Mouse (Mus musculus): Measurements from ENCODE around the gene Gm20388. TPM values are rescaled to one million over a fixed set of nuclear protein-coding genes. Genes with fewer than 3 reads are reported as not detected.

The Gm20388 gene
- total RNA-seq, 2 experiments from 2014 or later: 11.4 to 18.1 TPM

- no peak for ATAC-seq (replicated peaks; ENCODE audit: low FRiP score, low TSS enrichment, poor library complexity, severe bottlenecking)
These were observed 2942.7 kb downstream of the Gm20388 start for GRCm38 (mm10) chr8:122853340-122853771.

- no peak for ATAC-seq (replicated peaks; ENCODE audit: low FRiP score, low TSS enrichment, poor library complexity, severe bottlenecking)
These were observed 2943.7 kb downstream of the Gm20388 start for GRCm38 (mm10) chr8:122854388-122854787.

- no peak for ATAC-seq (replicated peaks; ENCODE audit: low FRiP score, low TSS enrichment, poor library complexity, severe bottlenecking)
These were observed 2944.5 kb downstream of the Gm20388 start for GRCm38 (mm10) chr8:122855123-122855522.

- ATAC-seq (replicated peaks; ENCODE audit: low FRiP score, low TSS enrichment, poor library complexity, severe bottlenecking): no peak
These were observed 2945.6 kb downstream of the Gm20388 start for GRCm38 (mm10) chr8:122856288-122856687.

GRCm38 (mm10) chr8:122859843-122860242 is 2949.2 kb downstream of the Gm20388 start:
- no peak for ATAC-seq (replicated peaks; ENCODE audit: low FRiP score, low TSS enrichment, poor library complexity, severe bottlenecking)

- no peak for ATAC-seq (replicated peaks; ENCODE audit: low FRiP score, low TSS enrichment, poor library complexity, severe bottlenecking)
These were observed 2954.1 kb downstream of the Gm20388 start for GRCm38 (mm10) chr8:122864719-122865129.

- ATAC-seq (replicated peaks; ENCODE audit: low FRiP score, low TSS enrichment, poor library complexity, severe bottlenecking): peak; percentile 32
These were observed 2954.8 kb downstream of the Gm20388 start for GRCm38 (mm10) chr8:122865441-122865840.

GRCm38 (mm10) chr8:122866231-122866630 is 2955.6 kb downstream of the Gm20388 start:
- ATAC-seq (replicated peaks; ENCODE audit: low FRiP score, low TSS enrichment, poor library complexity, severe bottlenecking): no peak

- ATAC-seq (replicated peaks; ENCODE audit: low FRiP score, low TSS enrichment, poor library complexity, severe bottlenecking): no peak
These were observed 2957.3 kb downstream of the Gm20388 start for GRCm38 (mm10) chr8:122867982-122868381.

GRCm38 (mm10) chr8:122870377-122870863 is 2959.8 kb downstream of the Gm20388 start:
- ATAC-seq (replicated peaks; ENCODE audit: low FRiP score, low TSS enrichment, poor library complexity, severe bottlenecking): peak; percentile 74

GRCm38 (mm10) chr8:122871663-122872062 is 2961.0 kb downstream of the Gm20388 start:
- peak; percentile 72 for ATAC-seq (replicated peaks; ENCODE audit: low FRiP score, low TSS enrichment, poor library complexity, severe bottlenecking)

GRCm38 (mm10) chr8:122873171-122873570 is 2962.5 kb downstream of the Gm20388 start:
- no peak for ATAC-seq (replicated peaks; ENCODE audit: low FRiP score, low TSS enrichment, poor library complexity, severe bottlenecking)

GRCm38 (mm10) chr8:122875186-122875585 is 2964.5 kb downstream of the Gm20388 start:
- no peak for ATAC-seq (replicated peaks; ENCODE audit: low FRiP score, low TSS enrichment, poor library complexity, severe bottlenecking)

- no peak for ATAC-seq (replicated peaks; ENCODE audit: low FRiP score, low TSS enrichment, poor library complexity, severe bottlenecking)
These were observed 2967.6 kb downstream of the Gm20388 start for GRCm38 (mm10) chr8:122878231-122878630.

GRCm38 (mm10) chr8:122880302-122880701 is 2969.7 kb downstream of the Gm20388 start:
- ATAC-seq (replicated peaks; ENCODE audit: low FRiP score, low TSS enrichment, poor library complexity, severe bottlenecking): no peak

GRCm38 (mm10) chr8:122883671-122884070 is 2973.0 kb downstream of the Gm20388 start:
- no peak for ATAC-seq (replicated peaks; ENCODE audit: low FRiP score, low TSS enrichment, poor library complexity, severe bottlenecking)

GRCm38 (mm10) chr8:122891440-122891839 is 2980.8 kb downstream of the Gm20388 start:
- ATAC-seq (replicated peaks; ENCODE audit: low FRiP score, low TSS enrichment, poor library complexity, severe bottlenecking): no peak

- ATAC-seq (replicated peaks; ENCODE audit: low FRiP score, low TSS enrichment, poor library complexity, severe bottlenecking): no peak
These were observed 2982.8 kb downstream of the Gm20388 start for GRCm38 (mm10) chr8:122893451-122893850.

GRCm38 (mm10) chr8:122896317-122896716 is 2985.7 kb downstream of the Gm20388 start:
- ATAC-seq (replicated peaks; ENCODE audit: low FRiP score, low TSS enrichment, poor library complexity, severe bottlenecking): no peak

GRCm38 (mm10) chr8:122897200-122897599 is 2986.6 kb downstream of the Gm20388 start:
- ATAC-seq (replicated peaks; ENCODE audit: low FRiP score, low TSS enrichment, poor library complexity, severe bottlenecking): no peak

- ATAC-seq (replicated peaks; ENCODE audit: low FRiP score, low TSS enrichment, poor library complexity, severe bottlenecking): no peak
These were observed 2987.4 kb downstream of the Gm20388 start for GRCm38 (mm10) chr8:122898018-122898417.

GRCm38 (mm10) chr8:122898473-122898872 is 2987.8 kb downstream of the Gm20388 start:
- ATAC-seq (replicated peaks; ENCODE audit: low FRiP score, low TSS enrichment, poor library complexity, severe bottlenecking): no peak

Data from megakaryocyte-erythroid progenitor cell, adult 5-6 weeks (primary cell).